Mouse (Mus musculus) monocyte, adult 5-6 weeks (primary cell): ENCODE data around the gene Grin1. TPM values are rescaled to one million over a fixed set of nuclear protein-coding genes. Genes with fewer than 3 reads are reported as not detected.

Experiments used
- total RNA-seq: library from RNA; stranded (forward); fragments of 200-1000, 200-491, 200-594 nt; gene quantifications from 3 replicates; pipeline ENCODE4 v1.2.3, GENCODE M21; 2017

Grin1 gene
- total RNA-seq, 1 experiment from 2014 or later: not detected

Other genes starting within 250 kb of the Grin1 start
- not detected in 3 replicates for gene Entpd8, start 238.9 kb downstream of the Grin1 start, total RNA-seq
- 0.78 TPM in 1 of 3 replicates, not detected in the others for gene Noxa1, start 224.0 kb downstream of the Grin1 start, total RNA-seq
- 22.3 to 51.8 TPM (median 24.4 TPM) in 3 replicates for gene Nrarp, start 138.4 kb downstream of the Grin1 start, total RNA-seq
- 28.8 to 64.7 TPM (median 31.0 TPM) in 3 replicates for gene Tor4a, start 122.3 kb downstream of the Grin1 start, total RNA-seq
- gene Nelfb, start 107.7 kb downstream of the Grin1 start, total RNA-seq: 82.8 to 113 TPM (median 105 TPM) in 3 replicates
- not detected in 3 replicates for gene Stpg3, start 104.5 kb downstream of the Grin1 start, total RNA-seq
- gene Fam166a, start 100.4 kb downstream of the Grin1 start, total RNA-seq: not detected in 3 replicates
- 161 to 206 TPM (median 166 TPM) in 3 replicates for gene Tubb4b, start 94.5 kb downstream of the Grin1 start, total RNA-seq
- not detected in 3 replicates for gene Slc34a3, start 84.8 kb downstream of the Grin1 start, total RNA-seq
- not detected in 3 replicates for gene Rnf224, start 82.4 kb downstream of the Grin1 start, total RNA-seq
- gene Rnf208, start 76.9 kb downstream of the Grin1 start, total RNA-seq: not detected in 3 replicates
- not detected in 3 replicates for gene Cysrt1, start 76.7 kb downstream of the Grin1 start, total RNA-seq
- 4.5 to 4.9 TPM in 2 of 3 replicates, not detected in the other for gene AL732309.1, start 72.3 kb downstream of the Grin1 start, total RNA-seq
- gene Tmem203, start 63.7 kb downstream of the Grin1 start, total RNA-seq: 12.2 to 16.8 TPM (median 15.6 TPM) in 3 replicates
- 7.1 to 9.2 TPM (median 8.4 TPM) in 3 replicates for gene Tprn, start 56.6 kb downstream of the Grin1 start, total RNA-seq
- 31.8 to 50.4 TPM (median 32.4 TPM) in 3 replicates for gene Ssna1, start 46.7 kb downstream of the Grin1 start, total RNA-seq
- 42.6 to 64.9 TPM (median 43.8 TPM) in 3 replicates for gene Anapc2, start 46.7 kb downstream of the Grin1 start, total RNA-seq
- not detected in 3 replicates for gene Tmem210, start 31.0 kb downstream of the Grin1 start, total RNA-seq
- gene Lrrc26, start 29.3 kb downstream of the Grin1 start, total RNA-seq: not detected in 3 replicates
- 31.6 to 66.4 TPM (median 33.3 TPM) in 3 replicates for gene Man1b1, start 13.2 kb upstream of the Grin1 start, total RNA-seq
- gene Dpp7, start 37.2 kb upstream of the Grin1 start, total RNA-seq: 24.8 to 101 TPM (median 57.4 TPM) in 3 replicates
- gene Uap1l1, start 46.5 kb upstream of the Grin1 start, total RNA-seq: 6.6 to 19.5 TPM (median 12.9 TPM) in 3 replicates
- gene Sapcd2, start 53.1 kb upstream of the Grin1 start, total RNA-seq: 4.3 TPM in 1 of 3 replicates, not detected in the others
- not detected in 3 replicates for gene Entpd2, start 76.7 kb upstream of the Grin1 start, total RNA-seq
- not detected in 3 replicates for gene Npdc1, start 80.2 kb upstream of the Grin1 start, total RNA-seq
- gene Fut7, start 104.1 kb upstream of the Grin1 start, total RNA-seq: 8.9 to 13.9 TPM (median 11.0 TPM) in 3 replicates
- gene Abca2, start 109.5 kb upstream of the Grin1 start, total RNA-seq: 16.8 to 46.8 TPM (median 17.5 TPM) in 3 replicates
- not detected in 3 replicates for gene Clic3, start 137.7 kb upstream of the Grin1 start, total RNA-seq
- 21.4 to 39.6 TPM (median 32.9 TPM) in 3 replicates for gene Paxx, start 141.9 kb upstream of the Grin1 start, total RNA-seq
- not detected in 3 replicates for gene Ptgds, start 150.9 kb upstream of the Grin1 start, total RNA-seq
- not detected in 3 replicates for gene Lcn12, start 174.7 kb upstream of the Grin1 start, total RNA-seq
- gene Fbxw5, start 181.6 kb upstream of the Grin1 start, total RNA-seq: 33.3 to 58.1 TPM (median 38.6 TPM) in 3 replicates
- gene C8g, start 182.5 kb upstream of the Grin1 start, total RNA-seq: not detected in 3 replicates
- 16.6 to 29.4 TPM (median 18.0 TPM) in 3 replicates for gene Traf2, start 227.8 kb upstream of the Grin1 start, total RNA-seq
- 80.0 to 121 TPM (median 114 TPM) in 3 replicates for gene Edf1, start 238.7 kb upstream of the Grin1 start, total RNA-seq